Mouse (Mus musculus) midbrain, postnatal 0 days (tissue): Measurements from ENCODE around the gene Tnpo1. TPM values are rescaled to one million over a fixed set of nuclear protein-coding genes. Genes with fewer than 3 reads are reported as not detected.
A peak's percentile ranks its signal among the peaks of the same experiment; 100 is the strongest.

ENCODE experiments used
- ATAC-seq: fragments of 200-750 bp; cut with Nextera tagmentation; 2 replicates; pipeline ENCODE4 v1.8.0; 2017; ENCODE audit warnings: moderate number of reproducible peaks, mild to moderate bottlenecking, moderate TSS enrichment, moderate library complexity; ENCODE audit not compliant: low FRiP score
- DNase-seq: peaks from one replicate; pipeline ENCODE4 v3.0.0-alpha.2; 2015; ENCODE audit warnings: low spot score
- H3K27ac ChIP-seq: fragments of 300-500 bp; sonication (generic); 2 replicates; pipeline ENCODE4 v1.5.1; 2014; ENCODE audit warnings: low read depth, mild to moderate bottlenecking, low read length, mixed read lengths
- H3K27me3 ChIP-seq: fragments of 300-500 bp; sonication (generic); 2 replicates; pipeline ENCODE4 v1.6.1; 2014; ENCODE audit warnings: low read length, control low read depth, mixed read lengths; ENCODE audit not compliant: insufficient read depth
- H3K36me3 ChIP-seq: fragments of 300-500 bp; sonication (generic); 2 replicates; pipeline ENCODE4 v1.6.1; 2014; ENCODE audit warnings: low read length, control low read depth, mixed read lengths; ENCODE audit not compliant: insufficient read depth
- H3K4me1 ChIP-seq: fragments of 300-500 bp; sonication (generic); 2 replicates; pipeline ENCODE4 v1.6.1; 2014; ENCODE audit warnings: mild to moderate bottlenecking, control low read depth, antibody characterized with exemption, low read length, mixed read lengths; ENCODE audit not compliant: insufficient read depth
- H3K4me2 ChIP-seq: fragments of 300-500 bp; sonication (generic); 2 replicates; pipeline ENCODE4 v1.6.1; 2014; ENCODE audit warnings: low read depth, mild to moderate bottlenecking, low read length, mixed read lengths; ENCODE audit not compliant: poor library complexity, severe bottlenecking
- H3K4me3 ChIP-seq: fragments of 300-500 bp; sonication (generic); 2 replicates; pipeline ENCODE4 v1.5.1; 2014; ENCODE audit warnings: low read depth, mild to moderate bottlenecking, low read length, moderate library complexity
- H3K9ac ChIP-seq: fragments of 300-500 bp; sonication (generic); replicated peaks from 2 replicates; pipeline ENCODE4 v1.6.1; 2014; ENCODE audit warnings: mild to moderate bottlenecking, low read length, moderate library complexity, mixed read lengths; ENCODE audit not compliant: poor library complexity, severe bottlenecking
- H3K9me3 ChIP-seq: fragments of 300-500 bp; sonication (generic); 2 replicates; pipeline ENCODE4 v1.6.1; 2016; ENCODE audit warnings: low read length, control low read depth
- CTCF ChIP-seq: IDR thresholded peaks from 2 replicates; pipeline ENCODE4 v1.5.1; 2016; ENCODE audit warnings: antibody characterized with exemption, mild to moderate bottlenecking
- WGBS: fragments of 180-500 bp; shearing (Covaris S2); extraction: QIAGEN DNeasy Blood & Tissue Kit; methylation state at CpG from one replicate; pipeline ENCODE4 v1.1.7; 2014; 5-methylcytosine and 5-hydroxymethylcytosine counted together
- polyA plus RNA-seq: library from polyadenylated mRNA; unstranded; fragments of >200 nt; fragmentation: Nextera tagmentation; extraction: Ambion mirVana; gene quantifications from 2 replicates; pipeline ENCODE4 v1.2.1, GENCODE M21; 2015
- total RNA-seq: library from RNA; depleted of rRNA; stranded (reverse); fragments of >200 nt; gene quantifications from 2 replicates; pipeline ENCODE4 v1.2.3, GENCODE M21; 2014

The Tnpo1 gene
- total and polyA plus RNA-seq, 2 experiments from 2014 or later, result 20.1 to 78.8 TPM

DNA sequence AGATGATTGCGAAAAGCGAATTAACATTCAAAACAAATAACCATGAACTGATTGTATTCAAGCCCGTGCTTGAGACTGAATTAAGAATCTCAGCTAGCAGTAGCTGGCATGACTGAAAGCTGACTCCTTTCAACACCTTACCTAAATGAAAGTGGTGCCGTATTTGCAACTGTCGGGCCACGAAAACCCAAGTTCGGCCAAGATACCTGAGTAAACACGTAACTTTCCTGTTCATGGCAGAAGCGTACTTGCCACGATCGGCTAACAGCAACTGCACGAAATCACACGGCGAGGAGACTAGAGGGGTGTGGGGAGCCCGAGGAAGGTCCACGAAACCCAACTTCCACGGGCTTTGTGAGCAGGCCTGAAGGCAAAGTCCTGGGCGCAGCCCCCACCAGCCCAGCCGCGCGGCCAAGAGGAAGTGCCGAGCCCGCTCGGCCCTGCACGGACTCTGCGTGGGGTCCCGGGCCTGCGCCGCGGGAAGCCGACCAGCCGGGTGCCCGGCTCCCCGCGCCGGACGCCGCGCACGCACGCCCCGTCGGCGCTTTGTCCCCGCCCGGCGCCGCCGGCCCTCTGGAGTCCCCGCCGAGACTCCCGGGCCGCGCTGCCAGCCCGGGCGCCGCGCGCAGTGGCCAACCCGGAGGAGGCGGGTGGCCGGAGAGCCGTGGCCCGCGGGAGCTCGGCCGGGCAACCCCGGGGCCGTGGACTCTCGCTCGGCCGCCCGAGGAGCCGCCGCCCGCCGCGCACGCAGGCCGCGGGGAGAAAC lies 111.7 kb downstream of the Tnpo1 start:
- Histone ChIP-seq H3K9ac (peak overlapping the region; percentile 85), H3K9me3 (no peaks in the 10 kb centered on the region), H3K36me3 (no peaks in the 10 kb centered on the region), H3K27me3 (no peaks in the 10 kb centered on the region), H3K4me2 (peak overlapping the region; percentile 56), H3K4me3 (peak overlapping the region; percentile 96), H3K27ac (peak overlapping the region; percentile 85), H3K4me1 (no peaks in the 10 kb centered on the region)
- ATAC-seq (peak; percentile 71), DNase-seq (peak; percentile 19)
- under 1% methylated on average over 64 of the region's 81 CpGs for WGBS
- no peak for TF ChIP-seq CTCF

DNA sequence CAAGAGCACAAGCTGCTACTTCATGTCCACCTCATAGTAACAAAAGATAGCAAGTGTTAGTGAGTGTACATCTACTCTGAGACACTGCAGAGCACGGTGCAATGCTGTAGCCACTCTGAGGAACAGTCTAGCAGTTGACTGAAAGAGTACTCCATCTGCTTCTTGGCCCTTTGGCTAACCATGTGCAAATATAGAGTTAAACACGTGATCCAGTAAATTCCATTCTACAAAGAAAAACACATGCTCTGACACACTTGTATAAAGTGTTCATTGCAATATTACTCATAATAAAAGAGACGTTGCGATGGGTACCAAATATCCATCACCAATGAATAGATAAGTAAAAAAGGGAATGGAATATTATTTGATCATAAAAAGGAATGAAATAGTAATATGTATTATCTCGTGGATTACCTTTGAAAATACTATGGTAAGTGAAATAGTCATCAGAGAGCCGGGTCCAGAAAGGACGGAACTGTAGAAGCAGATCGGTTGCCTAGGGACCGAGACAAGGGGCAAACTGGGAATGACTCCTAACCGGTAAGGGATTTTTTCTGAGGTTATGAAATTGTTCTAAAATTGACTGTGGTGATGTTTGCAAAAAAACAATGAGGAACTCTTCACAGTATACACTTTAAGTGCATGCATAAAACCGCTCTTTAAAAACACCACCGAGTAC lies 112.4 kb downstream of the Tnpo1 start:
- ATAC-seq (no peak), DNase-seq (no peak)
- Histone ChIP-seq H3K27me3 (no peaks in the 10 kb centered on the region), H3K4me3 (peak overlapping the region; percentile 96), H3K9ac (peak overlapping the region; percentile 85), H3K4me2 (peak overlapping the region; percentile 56), H3K27ac (no peak overlapping the region; the same call in 1 of the 2 replicates), H3K4me1 (no peaks in the 10 kb centered on the region), H3K36me3 (no peaks in the 10 kb centered on the region), H3K9me3 (no peaks in the 10 kb centered on the region)
- TF ChIP-seq CTCF, result no peak
- WGBS, result 23% methylated on average over 12 of the region's 12 CpGs

DNA sequence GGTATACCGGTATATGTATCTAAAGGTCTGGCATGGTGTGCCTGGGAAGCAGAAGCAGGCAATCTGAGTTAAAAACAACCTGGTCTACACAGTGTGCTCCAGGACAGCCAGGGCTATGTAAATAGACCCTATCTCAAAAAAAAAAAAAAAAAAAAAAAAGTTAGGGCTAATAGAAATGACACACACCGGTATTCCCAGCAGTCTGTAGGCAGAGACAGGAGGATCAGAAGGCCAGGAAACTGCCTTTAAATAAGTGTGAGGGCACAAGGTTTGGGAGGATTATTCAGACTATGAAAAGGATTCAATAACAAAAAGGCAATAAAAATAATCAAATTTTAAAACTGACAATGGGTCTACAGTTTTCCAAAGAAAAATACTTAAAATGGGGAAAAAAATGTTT lies 113.0 kb downstream of the Tnpo1 start:
- Histone ChIP-seq H3K4me1 (no peaks in the 10 kb centered on the region), H3K36me3 (no peaks in the 10 kb centered on the region), H3K9ac (no peak overlapping the region), H3K4me2 (peak overlapping the region; percentile 56; the same call in 1 of the 2 replicates), H3K27me3 (no peaks in the 10 kb centered on the region), H3K9me3 (no peaks in the 10 kb centered on the region), H3K27ac (no peak overlapping the region), H3K4me3 (peak overlapping the region; percentile 96; the same call in 1 of the 2 replicates)
- TF ChIP-seq CTCF, result no peak
- ATAC-seq, result no peak
- DNase-seq, result no peak
- 75% methylated on average over 2 of the region's 2 CpGs for WGBS

DNA sequence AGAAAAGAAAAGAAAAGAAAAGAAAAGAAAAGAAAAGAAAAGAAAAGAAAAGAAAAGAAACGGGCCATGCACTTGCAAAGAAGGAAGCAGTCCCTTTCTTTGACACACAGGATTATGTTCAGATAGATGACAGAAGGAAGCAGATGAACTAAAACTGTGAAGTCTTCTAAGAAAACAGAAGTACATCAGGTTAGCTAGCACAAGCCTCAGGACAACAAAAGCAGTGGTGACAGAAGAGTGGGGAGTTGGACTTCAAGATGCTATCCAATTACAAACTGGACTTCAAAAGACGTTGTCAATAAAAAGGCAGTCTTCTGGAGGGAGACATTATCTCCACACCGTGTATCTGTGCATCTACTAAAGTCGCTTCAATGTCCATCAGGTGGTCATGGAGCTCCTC lies 113.9 kb downstream of the Tnpo1 start:
- Histone ChIP-seq H3K27me3 (no peaks in the 10 kb centered on the region), H3K4me3 (no peak overlapping the region), H3K9me3 (no peaks in the 10 kb centered on the region), H3K4me1 (no peaks in the 10 kb centered on the region), H3K27ac (no peak overlapping the region), H3K36me3 (no peaks in the 10 kb centered on the region), H3K9ac (no peak overlapping the region), H3K4me2 (no peak overlapping the region)
- ATAC-seq (no peak), DNase-seq (no peak)
- TF ChIP-seq CTCF, result no peak
- WGBS, result 79% methylated on average over 4 of the region's 4 CpGs

DNA sequence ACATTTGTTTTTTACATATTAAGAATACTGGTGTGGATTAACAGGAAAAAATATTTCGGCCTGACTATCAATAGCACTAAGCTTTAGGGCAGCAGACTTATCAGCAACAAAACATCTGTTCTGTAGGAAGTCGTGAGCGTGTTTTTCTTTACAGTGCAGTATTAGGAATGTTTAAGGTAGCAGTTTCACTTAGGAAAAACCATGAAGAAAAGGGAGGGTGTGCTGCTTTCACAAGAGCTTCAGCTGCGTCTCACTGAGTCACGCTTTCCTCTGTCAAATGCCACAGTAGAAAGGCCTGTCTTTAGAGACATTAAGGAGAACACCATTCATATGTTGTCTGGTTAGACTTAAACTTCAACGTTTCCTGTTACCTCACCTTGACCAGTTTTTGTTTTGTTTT lies 116.0 kb downstream of the Tnpo1 start:
- no peak overlapping the region for H3K27ac ChIP-seq
- 63% methylated on average over 6 of the region's 6 CpGs for WGBS
- no peak overlapping the region for H3K4me2 ChIP-seq
- no peaks in the 10 kb centered on the region for H3K4me1 ChIP-seq
- H3K36me3 ChIP-seq, result no peaks in the 10 kb centered on the region
- ATAC-seq (no peak), DNase-seq (no peak)
- no peaks in the 10 kb centered on the region for H3K27me3 ChIP-seq
- no peak for TF ChIP-seq CTCF
- no peak overlapping the region for H3K4me3 ChIP-seq
- H3K9ac ChIP-seq, result no peak overlapping the region
- H3K9me3 ChIP-seq, result no peaks in the 10 kb centered on the region

DNA sequence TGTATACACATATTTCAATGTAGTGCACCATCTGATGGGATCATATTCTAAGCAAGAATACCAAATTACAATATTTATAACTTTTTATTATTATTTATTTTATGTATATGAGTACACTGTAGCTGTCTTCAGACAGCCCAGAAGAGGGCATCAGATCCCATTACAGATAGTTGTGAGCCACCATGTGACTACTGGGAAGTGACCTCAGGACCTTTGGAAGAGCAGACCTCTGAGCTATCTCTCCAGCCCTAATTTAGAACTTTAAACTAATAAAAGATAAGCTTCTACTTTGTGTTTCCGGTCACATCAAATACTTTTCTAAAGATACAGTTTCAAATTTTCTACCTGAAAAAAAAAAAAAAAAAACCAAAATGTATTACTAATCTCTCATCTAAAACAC lies 117.1 kb downstream of the Tnpo1 start:
- 97% methylated on average over 1 of the region's 1 CpGs for WGBS
- no peak overlapping the region for H3K27ac ChIP-seq
- ATAC-seq (no peak), DNase-seq (no peak)
- H3K9me3 ChIP-seq, result no peaks in the 10 kb centered on the region
- no peak overlapping the region for H3K4me2 ChIP-seq
- H3K9ac ChIP-seq, result no peak overlapping the region
- no peaks in the 10 kb centered on the region for H3K36me3 ChIP-seq
- TF ChIP-seq CTCF, result no peak
- no peaks in the 10 kb centered on the region for H3K27me3 ChIP-seq
- H3K4me1 ChIP-seq, result no peaks in the 10 kb centered on the region
- H3K4me3 ChIP-seq, result no peak overlapping the region
